ENCODE assay signal across 13 mouse cellular contexts in genomic region chr8:120574941-120575340, GRCm38 (mm10). TPM values are rescaled to one million over a fixed set of nuclear protein-coding genes. Genes with fewer than 3 reads are reported as not detected.
A peak's percentile ranks its signal among the peaks of the same experiment; 100 is the strongest.
DNase-seq lines count a peak whose midpoint lies in the region; ATAC-seq lines count a peak whose summit lies in the region.
"Had no signal": no experiment of that assay in that cellular context is flagged by ENCODE, and none has a peak within 500 bp of the region (broad histone marks: within the 10 kb centered on the region; RNA-seq: fewer than 3 reads in every experiment).

No protein-coding gene starts in this region.

- H3K27me3 ChIP-seq in heart, embryonic 12.5 days (replicated peaks): no peaks in the 10 kb centered on the region
- H3K27me3 ChIP-seq in lung, embryonic 16.5 days (ENCODE audit: control insufficient read depth, insufficient read depth, low read depth, low read length): no peaks in the 10 kb centered on the region
- H3K27me3 ChIP-seq: lung, embryonic 15.5 days had no signal

- no peak for ATAC-seq in heart, embryonic 12.5 days (ENCODE audit: insufficient number of reproducible peaks, low FRiP score)
- peak; percentile 35; the same call in 1 of the 2 replicates for ATAC-seq in lung, embryonic 16.5 days (ENCODE audit: low read depth)
- ATAC-seq in megakaryocyte, adult 5-6 weeks (ENCODE audit: poor library complexity, severe bottlenecking): no peak
- ATAC-seq: midbrain, embryonic 16.5 days had no signal

- H3K9ac ChIP-seq in heart, embryonic 12.5 days: 0 out of 2 replicates have a peak overlapping the region, but pooled peaks have one; percentile 21
- H3K9ac ChIP-seq in lung, embryonic 16.5 days (ENCODE audit: low read length): no peak overlapping the region; the same call in 1 of the 2 replicates
- H3K9ac ChIP-seq: lung, embryonic 15.5 days had no signal

- H3K4me2 ChIP-seq in heart, embryonic 12.5 days: no peak overlapping the region
- no peak overlapping the region for H3K4me2 ChIP-seq in lung, embryonic 16.5 days (ENCODE audit: low read depth, low read length)
- H3K4me2 ChIP-seq: lung, embryonic 15.5 days had no signal

- H3K36me3 ChIP-seq in heart, embryonic 12.5 days: peaks cover 96% of the 10 kb centered on the region
- H3K36me3 ChIP-seq in lung, embryonic 16.5 days (ENCODE audit: control insufficient read depth, insufficient read depth, low read length): peaks cover 69% of the 10 kb centered on the region

- 0 out of 2 replicates have a peak overlapping the region, but pooled peaks have one; percentile 6 for H3K27ac ChIP-seq in heart, embryonic 12.5 days (ENCODE audit: poor library complexity, severe bottlenecking)
- no peak overlapping the region for H3K27ac ChIP-seq in lung, embryonic 16.5 days (ENCODE audit: low read length)

- no peak overlapping the region for H3K4me3 ChIP-seq in heart, embryonic 12.5 days
- H3K4me3 ChIP-seq in lung, embryonic 16.5 days (ENCODE audit: low read length): no peak overlapping the region
- H3K4me3 ChIP-seq: lung, embryonic 15.5 days had no signal

- 60% methylated on average over 19 of the region's 19 CpGs for WGBS in heart, embryonic 12.5 days
- WGBS in lung, embryonic 16.5 days: 56% methylated on average over 19 of the region's 19 CpGs

- no peaks in the 10 kb centered on the region for H3K9me3 ChIP-seq in heart, embryonic 12.5 days (replicated peaks)
- H3K9me3 ChIP-seq in lung, embryonic 16.5 days (ENCODE audit: control insufficient read depth, low read length): no peaks in the 10 kb centered on the region
- H3K9me3 ChIP-seq: lung, embryonic 15.5 days had no signal

- H3K4me1 ChIP-seq in heart, embryonic 12.5 days (replicated peaks): peaks cover 42% of the 10 kb centered on the region
- H3K4me1 ChIP-seq in lung, embryonic 16.5 days (replicated peaks; ENCODE audit: control insufficient read depth, insufficient read depth, low read length): peaks cover 19% of the 10 kb centered on the region

- DNase-seq in heart, adult 8-10 months (ENCODE audit: low spot score): no peak
- DNase-seq in lung, postnatal 25 days (ENCODE audit: low spot score): no peak
- peak; percentile 87 for DNase-seq in Muller cell, postnatal 12 days (ENCODE audit: inconsistent ontology term)
- peak; percentile 39 to 61 for DNase-seq in kidney, postnatal 36 days
- DNase-seq in layer of hippocampus, postnatal 25 days (ENCODE audit: extremely low spot score in 1 of 2, low spot score in 1 of 2): no peak
- DNase-seq: gastrocnemius, postnatal 14 days; heart, postnatal 14 days; thymus, adult 18-20 months had no signal

RNA-seq across cellular contexts. Expression of gene Gins2, which starts 14.2 kb away (rescaled TPM):
- polyA plus RNA-seq in heart, embryonic 12.5 days (2016; fragmentation: Nextera tagmentation; extraction: Ambion mirVana): 63.4 and 66.8 TPM in 2 replicates
- 1 to 10 TPM in 3 of 4 experiments, under 1 TPM in 1; 0.98 to 1.7 (median 1.7) TPM for total RNA-seq in heart, adult 8-10 months (2022)
- 90.8 and 99.5 TPM in 2 replicates for polyA plus RNA-seq in lung, embryonic 16.5 days (2015; fragmentation: Nextera tagmentation; extraction: Ambion mirVana)
- 28.3 and 31.8 TPM in 2 replicates for total RNA-seq in megakaryocyte, adult 5-6 weeks (2015)
- total RNA-seq in megakaryocyte, adult 5-6 weeks (2017): 23.2 and 28.9 TPM in 2 replicates
- 1 to 10 TPM; 2.9 to 4.6 TPM for total RNA-seq in layer of hippocampus, postnatal 25 days (2021)

Comparison
In these comparisons a context has a peak if more than half of its experiments do, and no peak if none do; other contexts are left out.
1. DNase-seq: peak in Muller cell, postnatal 12 days (single experiment) and kidney, postnatal 36 days (2 of 2); none in heart, adult 8-10 months (single experiment), lung, postnatal 25 days (single experiment) and layer of hippocampus, postnatal 25 days (0 of 2).
2. RNA of gene Gins2, which starts 14.2 kb away (total RNA-seq): 23.2 to 31.8 TPM in megakaryocyte, adult 5-6 weeks; 2.9 to 4.6 TPM in layer of hippocampus, postnatal 25 days and 0.98 to 1.7 TPM in heart, adult 8-10 months; every median in the first group is over 4 times any median in the second.